Mouse (Mus musculus) testis, adult 2 months (tissue): ENCODE results near the gene Cuedc1.

ENCODE experiments used
- CTCF ChIP-seq: fragments of 200-500 bp; IDR thresholded peaks from 2 replicates; pipeline ENCODE4 v1.5.1; 2012; ENCODE audit warnings: low read depth, mild to moderate bottlenecking, inconsistent platforms, low read length, moderate library complexity; ENCODE audit not compliant: control insufficient read depth, insufficient read depth, insufficient replicate concordance
- POLR2A ChIP-seq: fragments of 200-500 bp; IDR thresholded peaks from 2 replicates; pipeline ENCODE4 v1.6.1; 2012; ENCODE audit warnings: low read depth, mild to moderate bottlenecking, inconsistent platforms, low read length, moderate library complexity; ENCODE audit not compliant: control insufficient read depth

GRCm38 (mm10) chr11:88114871-88115301, 17.0 kb downstream of the Cuedc1 start:
- TF ChIP-seq POLR2A = no peak
- no peak for TF ChIP-seq CTCF
